Mouse (Mus musculus): ENCODE results near the gene Crat. TPM values are rescaled to one million over a fixed set of nuclear protein-coding genes. Genes with fewer than 3 reads are reported as not detected.
A peak's percentile ranks its signal among the peaks of the same experiment; 100 is the strongest.

The Crat gene
- polyA plus RNA-seq, 1 experiment from 2014 or later = 21.5 TPM

GRCm38 (mm10) chr2:30416649-30416965 is 994 bp upstream of the Crat start:
- no peak for ATAC-seq (ENCODE audit: low FRiP score)

GRCm38 (mm10) chr2:30415936-30416648 is 479 bp upstream of the Crat start, which contains the start of gene Ptpa:
TSS of gene Ptpa (plus strand) at chr2:30416039.
- no peaks in the 10 kb centered on the region for H3K9me3 ChIP-seq (ENCODE audit: control insufficient read depth, low read length)
- ATAC-seq (ENCODE audit: low FRiP score) = peak; percentile 92
- H3K4me1 ChIP-seq (replicated peaks; ENCODE audit: control insufficient read depth, insufficient read depth, low read length) = peaks cover 14% of the 10 kb centered on the region; the same call in 1 of the 2 replicates
- H3K4me2 ChIP-seq (replicated peaks; ENCODE audit: low read depth, low read length) = peak within 1 kb of the TSS; percentile 74
- H3K4me3 ChIP-seq (ENCODE audit: low read depth, low read length) = peak within 1 kb of the TSS; percentile 88
- no peaks in the 10 kb centered on the region for H3K27me3 ChIP-seq (ENCODE audit: control insufficient read depth, insufficient read depth, low read length)
- DNase-seq (ENCODE audit: low spot score) = peak; percentile 96
- no peaks in the 10 kb centered on the region for H3K36me3 ChIP-seq (ENCODE audit: control insufficient read depth, insufficient read depth, low read length)
- peak within 1 kb of the TSS; percentile 96 for H3K27ac ChIP-seq (ENCODE audit: low read depth, low read length)
- WGBS = 1% methylated on average over 66 of the region's 67 CpGs
- peak within 1 kb of the TSS; percentile 97 for H3K9ac ChIP-seq (ENCODE audit: low read depth, low read length)

More at GRCm38 (mm10) chr2:30416649-30416965, 994 bp upstream of the Crat start:
- peak overlapping the region; percentile 74 for H3K4me2 ChIP-seq (replicated peaks; ENCODE audit: low read depth, low read length)
- H3K36me3 ChIP-seq (ENCODE audit: control insufficient read depth, insufficient read depth, low read length) = no peaks in the 10 kb centered on the region
- H3K9ac ChIP-seq (ENCODE audit: low read depth, low read length) = peak overlapping the region; percentile 97
- no peaks in the 10 kb centered on the region for H3K27me3 ChIP-seq (ENCODE audit: control insufficient read depth, insufficient read depth, low read length)
- peaks cover 14% of the 10 kb centered on the region; the same call in 1 of the 2 replicates for H3K4me1 ChIP-seq (replicated peaks; ENCODE audit: control insufficient read depth, insufficient read depth, low read length)
- H3K27ac ChIP-seq (ENCODE audit: low read depth, low read length) = peak overlapping the region; percentile 96
- H3K9me3 ChIP-seq (ENCODE audit: control insufficient read depth, low read length) = no peaks in the 10 kb centered on the region
- H3K4me3 ChIP-seq (ENCODE audit: low read depth, low read length) = peak overlapping the region; percentile 88
- DNase-seq (ENCODE audit: low spot score) = no peak
- WGBS = 2% methylated on average over 7 of the region's 7 CpGs

GRCm38 (mm10) chr2:30414681-30415080 is 932 bp downstream of the Crat start:
- Histone ChIP-seq H3K9me3 (ENCODE audit: control insufficient read depth, low read length) (no peaks in the 10 kb centered on the region), H3K9ac (ENCODE audit: low read depth, low read length) (peak overlapping the region; percentile 97), H3K27me3 (ENCODE audit: control insufficient read depth, insufficient read depth, low read length) (no peaks in the 10 kb centered on the region), H3K4me2 (replicated peaks; ENCODE audit: low read depth, low read length) (peak overlapping the region; percentile 74), H3K4me3 (ENCODE audit: low read depth, low read length) (peak overlapping the region; percentile 88), H3K27ac (ENCODE audit: low read depth, low read length) (no peak overlapping the region), H3K36me3 (ENCODE audit: control insufficient read depth, insufficient read depth, low read length) (no peaks in the 10 kb centered on the region), H3K4me1 (replicated peaks; ENCODE audit: control insufficient read depth, insufficient read depth, low read length) (peaks cover 14% of the 10 kb centered on the region; the same call in 1 of the 2 replicates)
- ATAC-seq (ENCODE audit: low FRiP score) (peak; percentile 17; the same call in 1 of the 2 replicates), DNase-seq (ENCODE audit: low spot score) (no peak)
- WGBS = 47% methylated on average over 5 of the region's 5 CpGs

GRCm38 (mm10) chr2:30414101-30414500 is 1.5 kb downstream of the Crat start:
- Histone ChIP-seq H3K4me2 (replicated peaks; ENCODE audit: low read depth, low read length) (no peak overlapping the region), H3K9me3 (ENCODE audit: control insufficient read depth, low read length) (no peaks in the 10 kb centered on the region), H3K27ac (ENCODE audit: low read depth, low read length) (no peak overlapping the region), H3K36me3 (ENCODE audit: control insufficient read depth, insufficient read depth, low read length) (no peaks in the 10 kb centered on the region), H3K4me1 (replicated peaks; ENCODE audit: control insufficient read depth, insufficient read depth, low read length) (peaks cover 13% of the 10 kb centered on the region; the same call in 1 of the 2 replicates), H3K9ac (ENCODE audit: low read depth, low read length) (no peak overlapping the region), H3K27me3 (ENCODE audit: control insufficient read depth, insufficient read depth, low read length) (no peaks in the 10 kb centered on the region), H3K4me3 (ENCODE audit: low read depth, low read length) (no peak overlapping the region)
- DNase-seq (ENCODE audit: low spot score) (no peak), ATAC-seq (ENCODE audit: low FRiP score) (no peak)
- WGBS = 85% methylated on average over 4 of the region's 4 CpGs

- H3K27ac ChIP-seq (ENCODE audit: low read depth, low read length) = no peak overlapping the region
- 85% methylated on average over 16 of the region's 16 CpGs for WGBS
- H3K36me3 ChIP-seq (ENCODE audit: control insufficient read depth, insufficient read depth, low read length) = no peaks in the 10 kb centered on the region
- H3K4me2 ChIP-seq (replicated peaks; ENCODE audit: low read depth, low read length) = no peak overlapping the region
- no peaks in the 10 kb centered on the region for H3K9me3 ChIP-seq (ENCODE audit: control insufficient read depth, low read length)
- no peak overlapping the region for H3K9ac ChIP-seq (ENCODE audit: low read depth, low read length)
- no peak for ATAC-seq (ENCODE audit: low FRiP score)
- peaks cover 8% of the 10 kb centered on the region; the same call in 1 of the 2 replicates for H3K4me1 ChIP-seq (replicated peaks; ENCODE audit: control insufficient read depth, insufficient read depth, low read length)
- H3K4me3 ChIP-seq (ENCODE audit: low read depth, low read length) = no peak overlapping the region
- no peaks in the 10 kb centered on the region for H3K27me3 ChIP-seq (ENCODE audit: control insufficient read depth, insufficient read depth, low read length)
- no peak for DNase-seq (ENCODE audit: low spot score)
These were observed 2.3 kb downstream of the Crat start for GRCm38 (mm10) chr2:30413038-30413973.

GRCm38 (mm10) chr2:30409454-30410176 is 6.0 kb downstream of the Crat start:
- H3K4me3 ChIP-seq (ENCODE audit: low read depth, low read length) = no peak overlapping the region
- ATAC-seq (ENCODE audit: low FRiP score) (no peak), DNase-seq (ENCODE audit: low spot score) (no peak)
- H3K27ac ChIP-seq (ENCODE audit: low read depth, low read length) = no peak overlapping the region
- H3K9ac ChIP-seq (ENCODE audit: low read depth, low read length) = no peak overlapping the region
- H3K27me3 ChIP-seq (ENCODE audit: control insufficient read depth, insufficient read depth, low read length) = no peaks in the 10 kb centered on the region
- no peak overlapping the region for H3K4me2 ChIP-seq (replicated peaks; ENCODE audit: low read depth, low read length)
- peaks cover 2% of the 10 kb centered on the region; the same call in 1 of the 2 replicates for H3K4me1 ChIP-seq (replicated peaks; ENCODE audit: control insufficient read depth, insufficient read depth, low read length)
- 87% methylated on average over 5 of the region's 5 CpGs for WGBS
- 0 out of 2 replicates have a peak, but pooled peaks cover 2% of the 10 kb centered on the region for H3K36me3 ChIP-seq (ENCODE audit: control insufficient read depth, insufficient read depth, low read length)
- H3K9me3 ChIP-seq (ENCODE audit: control insufficient read depth, low read length) = no peaks in the 10 kb centered on the region

- WGBS = 87% methylated on average over 8 of the region's 8 CpGs
- Histone ChIP-seq H3K27ac (ENCODE audit: low read depth, low read length) (no peak overlapping the region), H3K9me3 (ENCODE audit: control insufficient read depth, low read length) (no peaks in the 10 kb centered on the region), H3K36me3 (ENCODE audit: control insufficient read depth, insufficient read depth, low read length) (0 out of 2 replicates have a peak, but pooled peaks cover 2% of the 10 kb centered on the region), H3K27me3 (ENCODE audit: control insufficient read depth, insufficient read depth, low read length) (no peaks in the 10 kb centered on the region), H3K4me3 (ENCODE audit: low read depth, low read length) (no peak overlapping the region), H3K9ac (ENCODE audit: low read depth, low read length) (no peak overlapping the region), H3K4me2 (replicated peaks; ENCODE audit: low read depth, low read length) (no peak overlapping the region), H3K4me1 (replicated peaks; ENCODE audit: control insufficient read depth, insufficient read depth, low read length) (no peaks in the 10 kb centered on the region)
- DNase-seq (ENCODE audit: low spot score) = no peak
- ATAC-seq (ENCODE audit: low FRiP score) = no peak
These were observed 7.0 kb downstream of the Crat start for GRCm38 (mm10) chr2:30408452-30409100.

GRCm38 (mm10) chr2:30407778-30408177 is 7.8 kb downstream of the Crat start:
- DNase-seq (ENCODE audit: low spot score) (no peak), ATAC-seq (ENCODE audit: low FRiP score) (no peak)
- no peaks in the 10 kb centered on the region for H3K9me3 ChIP-seq (ENCODE audit: control insufficient read depth, low read length)
- 0 out of 2 replicates have a peak, but pooled peaks cover 2% of the 10 kb centered on the region for H3K36me3 ChIP-seq (ENCODE audit: control insufficient read depth, insufficient read depth, low read length)
- no peak overlapping the region for H3K27ac ChIP-seq (ENCODE audit: low read depth, low read length)
- 92% methylated on average over 10 of the region's 10 CpGs for WGBS
- no peaks in the 10 kb centered on the region for H3K4me1 ChIP-seq (replicated peaks; ENCODE audit: control insufficient read depth, insufficient read depth, low read length)
- H3K4me2 ChIP-seq (replicated peaks; ENCODE audit: low read depth, low read length) = no peak overlapping the region
- no peak overlapping the region for H3K9ac ChIP-seq (ENCODE audit: low read depth, low read length)
- H3K4me3 ChIP-seq (ENCODE audit: low read depth, low read length) = no peak overlapping the region
- no peaks in the 10 kb centered on the region for H3K27me3 ChIP-seq (ENCODE audit: control insufficient read depth, insufficient read depth, low read length)

Data from hindbrain, embryonic 11.5 days (tissue).